Mouse (Mus musculus): Measurements from ENCODE around the gene Tmpo.

The Tmpo gene

DNA sequence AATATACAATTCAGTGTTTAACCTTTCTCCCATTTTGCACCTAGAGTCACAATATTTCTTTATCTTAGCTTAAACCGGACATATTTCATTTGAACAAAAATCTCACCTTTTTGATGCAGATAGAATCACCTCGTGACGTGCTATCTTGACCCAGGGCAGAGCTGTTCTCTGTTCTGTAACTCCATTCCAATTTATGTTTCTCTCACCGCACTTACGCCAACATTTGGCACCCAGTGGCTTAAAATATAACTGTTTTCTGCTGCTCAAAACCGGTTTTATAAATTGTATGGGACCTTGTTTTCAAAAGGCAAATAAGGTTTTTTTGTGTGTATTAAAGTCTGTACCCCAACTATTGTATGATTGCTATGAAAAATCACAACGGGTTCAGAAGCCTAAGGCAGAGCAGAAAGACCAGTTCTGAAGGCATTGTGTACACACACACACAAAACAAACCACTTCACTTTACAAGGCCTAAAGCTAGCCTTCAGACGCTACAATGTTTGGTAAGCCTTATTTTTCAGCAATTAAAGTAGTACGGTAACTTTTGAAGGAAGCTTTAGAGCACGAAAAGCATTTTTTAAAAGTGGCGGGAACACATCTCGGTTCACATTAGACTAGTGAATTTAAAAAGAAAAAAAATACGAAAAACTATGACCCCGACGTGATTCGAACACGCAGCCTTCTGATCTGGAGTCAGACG is at the start of gene Tmpo:
Tmpo (minus strand) TSS at position 555 of the 700 bp plus-strand sequence.
- no peak for DNase-seq (ENCODE audit: low spot score in 2 of 2)

DNA sequence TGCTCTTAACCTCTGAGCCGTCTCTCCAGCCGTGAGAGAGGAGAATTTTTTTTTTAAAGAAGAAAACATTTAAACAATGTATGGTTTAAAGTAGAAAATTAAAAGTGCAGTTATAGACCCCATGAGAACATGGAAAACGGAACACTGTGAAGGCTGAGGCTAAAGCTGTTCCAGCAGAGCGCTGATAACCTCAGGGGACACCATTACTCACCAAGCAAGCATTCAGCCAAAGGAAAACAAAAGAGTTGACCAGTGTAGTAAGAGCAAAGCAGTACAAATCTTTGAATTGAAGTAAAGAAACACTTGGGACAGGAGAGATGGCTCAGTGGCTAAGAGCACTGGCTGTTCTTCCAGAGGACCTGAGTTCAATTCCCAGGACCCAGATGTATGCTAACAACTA is 49.3 kb upstream of the Tmpo start:
- DNase-seq (ENCODE audit: low spot score in 2 of 2) = no peak

GRCm38 (mm10) chr10:91229518-91229961 is 48.4 kb upstream of the Tmpo start:
- DNase-seq (ENCODE audit: low spot score in 2 of 2) = peak in 1 of 2 experiments; percentile 28

DNA sequence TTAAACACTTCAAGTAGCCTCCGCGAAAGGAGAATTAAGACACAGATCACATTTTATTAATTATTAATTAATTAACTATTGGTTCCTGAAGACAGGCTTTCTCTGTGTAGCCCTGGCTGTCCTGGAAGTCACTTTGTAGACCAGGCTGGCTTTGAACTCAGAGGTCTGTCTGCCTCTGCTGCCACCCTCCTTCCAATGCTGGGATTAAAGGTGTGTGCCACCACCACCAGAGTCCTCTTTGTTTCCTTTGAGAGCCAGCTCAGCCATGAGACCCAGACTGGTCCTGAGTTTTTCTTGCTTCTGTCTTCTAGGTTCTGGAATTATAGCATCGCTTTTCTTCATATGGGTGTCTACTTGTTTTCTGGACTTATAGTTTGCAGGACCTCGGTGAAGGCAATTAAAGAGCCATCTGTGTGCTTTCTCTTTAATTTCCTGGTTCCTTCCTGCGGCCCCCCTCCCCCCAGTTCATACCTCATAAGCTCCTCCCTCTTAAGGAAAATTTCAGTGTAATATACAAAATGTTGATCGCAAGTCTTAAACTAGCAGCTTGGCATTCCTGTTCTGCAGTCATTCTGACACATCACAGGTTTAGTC is 47.9 kb upstream of the Tmpo start:
- no peak for DNase-seq (ENCODE audit: low spot score in 2 of 2)

DNA sequence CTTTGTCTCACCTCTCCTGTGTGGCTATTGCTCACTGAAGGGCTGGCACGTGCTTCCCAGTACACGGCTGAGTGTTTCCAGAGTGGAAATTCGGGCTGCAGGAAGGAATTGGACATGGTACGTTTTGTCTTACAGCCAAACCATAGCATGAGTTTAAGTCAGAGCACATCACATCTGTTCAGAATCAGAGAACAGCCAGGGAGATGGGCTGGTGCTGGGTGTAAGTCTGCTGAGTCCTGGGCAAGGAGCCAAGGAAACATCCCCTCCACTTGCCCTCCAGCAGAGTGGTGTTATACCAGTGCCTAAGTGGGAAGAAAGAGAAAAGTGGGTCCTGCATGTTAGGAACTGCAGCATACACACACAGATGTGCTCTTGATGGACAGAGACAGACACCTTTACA is 45.9 kb upstream of the Tmpo start:
- peak in 1 of 2 experiments; percentile 15 for DNase-seq (ENCODE audit: low spot score in 2 of 2)

DNA sequence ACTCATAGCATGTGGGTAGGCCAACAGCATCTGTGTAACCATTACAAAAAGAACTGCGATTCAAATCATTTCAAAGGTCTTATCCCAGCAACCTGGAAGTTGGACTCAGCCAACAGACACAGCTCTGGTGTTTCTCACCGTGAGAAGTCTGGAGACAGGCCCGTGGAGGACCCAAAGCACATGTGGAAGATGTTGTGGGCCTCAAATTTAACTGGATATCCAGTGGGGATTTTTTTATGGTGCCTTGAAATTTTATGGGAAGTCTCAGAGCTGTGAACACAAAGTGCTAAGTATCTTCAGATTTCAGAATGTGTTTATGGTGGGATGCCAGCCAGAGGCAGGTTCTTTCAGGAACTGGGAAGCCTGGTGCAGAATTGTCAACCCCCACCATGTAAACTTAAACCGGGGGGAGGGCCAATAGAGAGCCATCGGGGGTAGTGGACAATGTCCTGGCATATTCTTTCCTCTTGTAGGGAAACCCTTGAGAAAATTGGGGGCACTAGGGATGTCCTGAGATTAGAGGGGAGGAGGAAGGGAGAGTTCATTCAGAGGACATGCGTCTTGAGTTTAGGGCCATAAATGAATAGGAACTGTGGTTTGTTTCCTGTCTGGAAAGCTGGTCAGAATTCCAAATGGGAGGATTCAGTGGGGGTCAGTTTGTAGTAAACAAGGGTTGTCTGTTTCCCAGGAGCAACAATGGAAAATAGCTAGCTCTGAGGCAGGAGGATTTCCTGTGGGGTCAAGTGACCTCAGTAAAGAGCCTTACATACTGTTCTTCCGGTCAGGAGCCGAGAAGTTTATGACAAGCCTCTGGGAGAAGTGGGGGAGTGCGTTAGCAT is 41.5 kb upstream of the Tmpo start:
- DNase-seq (ENCODE audit: low spot score in 2 of 2) = no peak

DNA sequence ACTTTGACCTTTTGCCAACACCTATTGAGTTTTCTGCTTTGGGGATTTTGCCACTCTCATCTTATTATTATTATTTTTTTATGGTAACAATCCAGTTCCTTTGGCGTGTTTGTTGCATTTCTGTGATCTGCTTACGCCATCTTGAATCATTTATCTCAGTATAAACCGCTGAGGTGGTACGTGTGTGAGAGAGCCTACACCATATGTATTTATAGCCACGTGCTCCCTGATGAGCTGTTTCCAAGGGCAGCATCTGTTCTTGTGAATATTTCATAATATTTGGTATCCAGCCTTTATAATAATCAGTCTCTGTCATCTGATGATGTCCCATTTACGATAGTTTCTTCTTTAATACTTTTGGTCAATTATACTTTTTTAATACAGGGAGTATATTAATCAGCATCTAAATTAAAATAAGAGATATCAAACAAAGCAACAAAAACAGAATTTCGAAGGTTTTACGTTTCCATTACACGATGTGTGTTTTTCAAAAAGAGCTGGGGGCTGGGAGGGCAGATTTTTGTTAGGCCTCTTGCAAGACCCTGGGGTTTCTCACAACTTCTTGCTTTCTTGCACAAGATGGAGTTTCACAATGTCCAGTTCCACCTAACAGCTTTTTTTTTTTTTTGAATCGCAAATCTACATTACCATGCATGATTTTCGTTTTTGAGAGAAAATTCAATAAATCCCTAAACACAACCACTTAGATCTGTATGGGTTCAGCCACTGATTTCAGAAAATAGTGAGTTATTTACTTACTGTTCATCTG is 28.0 kb upstream of the Tmpo start:
- no peak for DNase-seq (ENCODE audit: low spot score in 2 of 2)

DNA sequence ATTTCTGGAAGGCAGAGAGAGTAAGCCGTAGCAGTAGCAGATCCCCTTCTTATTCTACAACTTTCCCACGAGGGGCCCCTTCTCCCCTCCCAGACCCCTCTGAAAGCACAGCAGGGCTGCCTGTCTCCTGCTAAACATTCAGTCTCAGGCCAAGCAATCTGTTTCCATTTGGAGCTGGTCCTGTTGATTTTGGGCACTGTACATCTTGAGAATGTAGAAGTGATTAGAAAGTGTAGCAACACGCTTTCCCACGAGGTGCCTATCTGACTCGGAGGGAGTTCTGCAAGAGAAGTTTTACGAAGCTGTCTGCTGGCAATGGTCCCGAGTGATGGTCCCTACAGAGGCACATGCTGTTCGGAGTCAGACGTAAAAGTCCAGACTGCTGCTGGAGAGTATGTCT is 27.3 kb upstream of the Tmpo start:
- no peak for DNase-seq (ENCODE audit: low spot score in 2 of 2)

DNA sequence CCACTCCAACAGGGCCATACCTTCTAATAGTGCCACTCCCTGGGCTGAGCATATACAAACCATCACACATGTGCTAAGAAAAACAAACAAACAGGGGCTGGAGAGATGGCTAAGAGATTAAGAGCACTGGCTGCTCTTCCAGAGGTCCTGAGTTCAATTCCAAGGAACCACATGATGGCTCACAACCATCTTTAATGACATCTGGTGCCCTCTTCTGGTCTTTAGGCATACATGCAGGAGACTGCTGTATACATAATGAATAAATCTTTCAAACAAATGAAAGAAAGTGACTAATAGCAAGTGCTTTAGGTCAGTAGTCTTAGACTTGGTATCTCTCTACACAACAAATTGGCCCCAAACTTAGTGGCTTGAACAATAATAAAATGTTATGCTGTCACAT is 26.2 kb upstream of the Tmpo start:
- no peak for DNase-seq (ENCODE audit: low spot score in 2 of 2)

- DNase-seq (ENCODE audit: low spot score in 2 of 2) = no peak
Observed at GRCm38 (mm10) chr10:91205632-91206031, 24.5 kb upstream of the Tmpo start.

- DNase-seq (ENCODE audit: low spot score in 2 of 2) = no peak
Observed at GRCm38 (mm10) chr10:91200581-91200980, 19.5 kb upstream of the Tmpo start.

- DNase-seq (ENCODE audit: low spot score in 2 of 2) = no peak
Observed at GRCm38 (mm10) chr10:91199238-91199780, 18.2 kb upstream of the Tmpo start.

DNA sequence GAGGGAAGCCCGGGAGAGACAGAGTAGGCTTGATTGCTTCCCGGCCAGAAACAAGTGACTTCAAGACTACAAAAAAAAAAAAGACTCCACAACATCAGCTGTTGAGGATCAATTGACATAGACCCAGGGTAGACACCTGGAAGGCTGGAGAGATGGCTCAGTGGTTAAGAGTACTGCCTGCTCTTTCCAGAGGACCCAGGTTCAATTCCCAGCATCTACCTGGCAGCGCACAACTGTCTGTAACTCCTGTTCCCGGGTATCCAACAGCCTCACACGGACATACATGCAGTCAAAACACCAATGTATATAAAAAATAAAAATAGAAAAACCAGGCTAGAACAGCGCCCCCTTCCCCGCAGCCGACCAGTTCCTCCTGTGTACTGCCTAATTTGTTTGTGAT is 16.6 kb upstream of the Tmpo start:
- DNase-seq (ENCODE audit: low spot score in 2 of 2) = no peak

- DNase-seq (ENCODE audit: low spot score in 2 of 2) = no peak
Observed at GRCm38 (mm10) chr10:91196778-91197177, 15.7 kb upstream of the Tmpo start.

- DNase-seq (ENCODE audit: low spot score in 2 of 2) = no peak
Observed at GRCm38 (mm10) chr10:91195680-91196079, 14.6 kb upstream of the Tmpo start.

DNA sequence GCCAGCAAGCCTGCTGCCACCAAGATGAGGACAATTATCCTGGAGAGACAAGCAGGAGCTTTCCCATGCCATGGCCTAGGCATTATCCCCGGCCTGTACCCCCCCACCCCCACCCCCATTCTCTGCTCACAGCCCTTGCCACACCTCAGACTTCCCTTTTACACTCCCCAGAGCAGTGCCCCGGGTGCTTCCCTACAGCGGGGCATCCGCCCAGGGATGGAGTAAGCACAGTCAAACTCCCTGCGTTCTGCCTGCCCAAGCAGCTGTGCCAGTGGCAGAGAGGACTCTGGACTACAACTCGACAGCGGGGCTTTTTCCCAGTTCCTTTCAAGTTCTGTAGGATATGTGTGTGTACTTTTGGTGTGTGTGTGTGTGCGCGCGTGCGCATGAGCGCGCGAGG is 14.0 kb upstream of the Tmpo start:
- DNase-seq (ENCODE audit: low spot score in 2 of 2) = no peak

DNA sequence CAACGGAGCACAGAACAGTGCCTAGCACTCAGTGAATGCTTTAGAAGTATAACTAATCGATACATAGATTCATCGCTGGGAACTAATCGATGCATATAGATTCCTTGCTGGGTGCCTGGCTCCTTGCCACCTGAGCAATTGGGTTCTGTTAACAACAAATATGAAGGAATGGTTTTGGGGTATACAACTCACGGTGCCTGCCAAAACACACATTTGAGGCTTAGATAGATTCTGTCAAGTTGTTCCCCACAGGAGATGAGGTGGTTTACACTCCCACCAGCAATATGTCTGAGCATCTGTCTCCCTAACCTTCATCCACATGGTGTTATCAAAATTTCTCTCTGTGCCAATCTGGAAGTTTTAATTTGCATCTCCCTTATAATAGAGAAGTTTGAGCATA is 10.7 kb upstream of the Tmpo start:
- DNase-seq (ENCODE audit: low spot score in 2 of 2) = no peak

DNA sequence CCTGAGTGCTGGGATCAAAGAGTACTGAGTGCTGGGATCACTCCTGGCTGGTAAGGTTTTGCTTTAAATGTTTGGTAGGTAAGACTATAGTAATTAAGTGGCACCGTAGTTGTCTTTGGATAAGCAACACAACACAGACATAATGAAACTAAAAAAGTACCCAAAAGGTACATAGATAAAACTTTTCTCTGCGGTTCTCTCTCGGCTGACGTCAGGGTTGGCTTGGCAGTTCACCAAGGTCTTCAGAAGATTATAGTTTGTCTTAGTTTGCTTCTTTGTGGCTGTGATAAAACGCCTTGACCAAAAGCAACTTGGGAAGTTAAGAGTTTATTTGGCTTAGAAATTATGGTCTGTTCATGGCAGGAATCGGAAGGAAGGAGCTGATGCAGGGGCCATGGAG is 8.4 kb upstream of the Tmpo start:
- no peak for DNase-seq (ENCODE audit: low spot score in 2 of 2)

DNA sequence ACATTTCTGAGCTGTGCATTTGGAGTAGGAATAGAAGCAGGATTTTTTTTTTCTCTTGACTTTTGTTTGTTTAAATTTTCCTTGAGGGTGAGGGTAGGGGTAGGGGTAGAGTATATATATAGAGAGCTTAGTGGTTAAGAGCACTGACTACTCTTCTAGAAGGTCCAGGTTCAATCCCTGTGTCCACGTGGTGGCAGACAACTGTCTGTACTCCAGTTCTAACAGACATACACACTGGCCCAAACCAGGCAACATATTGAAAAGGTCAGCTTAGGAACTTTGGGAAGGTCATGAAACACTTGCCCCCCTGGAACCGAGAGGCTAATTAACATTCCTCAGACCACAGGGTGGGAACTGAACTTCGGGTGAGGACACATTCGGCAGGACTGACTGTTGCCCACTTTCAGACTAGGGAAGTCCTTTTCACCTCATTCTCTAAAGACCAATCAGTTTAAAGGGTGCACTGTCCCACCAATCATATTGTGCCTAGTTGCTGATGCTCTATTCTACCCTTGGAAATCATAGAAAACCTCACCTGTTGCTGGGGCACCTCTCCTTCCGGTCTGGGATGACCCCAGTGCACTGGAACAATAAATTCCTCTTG is 7.7 kb upstream of the Tmpo start:
- no peak for DNase-seq (ENCODE audit: low spot score in 2 of 2)

- peak; percentile 67 to 90 for DNase-seq (ENCODE audit: low spot score in 2 of 2)
Observed at GRCm38 (mm10) chr10:91187872-91188271, 6.8 kb upstream of the Tmpo start.

DNA sequence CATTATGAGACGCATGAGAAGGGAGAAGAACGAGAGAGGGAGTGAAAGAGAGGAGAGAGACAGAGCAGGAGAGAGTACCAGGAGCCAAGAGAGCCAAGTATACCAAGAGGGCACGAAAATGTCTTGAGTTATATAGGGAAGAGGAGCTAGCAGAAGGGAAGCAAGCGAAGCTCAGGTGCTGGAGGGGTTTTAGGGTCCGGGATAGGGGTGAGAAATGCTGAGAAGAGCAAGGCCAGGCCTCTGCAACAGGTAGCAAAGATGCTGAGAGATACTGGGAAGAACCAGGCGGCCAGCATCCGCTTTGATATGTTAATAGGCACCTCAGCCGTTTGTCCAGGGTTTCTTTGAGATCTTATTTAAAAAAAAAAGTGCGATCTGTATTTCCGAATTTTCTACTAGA is 6.2 kb upstream of the Tmpo start:
- peak in 1 of 2 experiments; percentile 21 for DNase-seq (ENCODE audit: low spot score in 2 of 2)

Data from cerebellum, postnatal 4 days (tissue).